Mouse (Mus musculus): ENCODE measurements around the gene Ptgr2.
A peak's percentile ranks its signal among the peaks of the same experiment; 100 is the strongest.
"Not testable (repeated sequence)": the region's sequence is repeated elsewhere in the genome, so short reads cannot be mapped to it uniquely, and the experiment has no call there.

Gene Ptgr2

GRCm38 (mm10) chr12:84284885-84285592, at the start of gene Ptgr2:
Gene Ptgr2 (plus strand): TSS chr12:84285232.
- peak; percentile 96 to 98 for DNase-seq

- no peak for DNase-seq
Measured at GRCm38 (mm10) chr12:84235577-84235976, 49.5 kb upstream of the Ptgr2 start.

DNA sequence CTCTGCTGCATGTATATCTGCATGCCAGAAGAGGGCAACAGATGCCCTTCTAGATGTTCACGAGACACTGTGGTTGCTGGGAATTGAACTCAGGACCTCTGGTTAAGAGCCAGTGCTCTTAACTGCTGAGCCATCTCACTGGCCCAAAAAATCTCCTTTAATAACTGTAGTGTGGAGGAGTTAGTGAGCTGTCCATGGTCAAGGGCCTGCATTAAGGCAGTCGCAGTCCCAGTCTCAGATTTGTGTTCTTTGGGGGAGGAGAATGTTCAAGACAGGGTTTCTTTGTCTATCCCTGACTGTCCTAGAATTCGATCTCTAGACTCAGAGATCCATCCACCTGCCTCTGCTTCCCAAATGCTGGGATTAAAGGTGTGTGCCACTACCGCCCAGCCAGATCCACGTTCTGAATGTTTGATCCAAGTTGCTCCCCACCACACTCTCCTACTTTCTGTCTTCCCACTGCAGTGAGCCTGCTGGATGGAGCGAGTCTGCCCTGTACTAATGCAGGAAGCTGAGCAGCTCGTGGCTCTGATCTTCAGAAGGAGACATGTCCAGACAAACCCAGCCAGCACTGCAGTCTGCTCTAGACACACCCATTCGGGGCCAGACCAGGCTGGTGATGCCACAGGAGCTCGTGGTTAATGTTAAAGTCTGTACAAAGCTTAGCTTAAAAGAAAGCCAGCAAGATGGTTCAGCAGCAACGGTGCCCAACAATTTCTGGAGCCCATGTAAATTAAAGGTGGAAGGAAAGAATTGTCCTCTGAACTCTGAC, 48.9 kb upstream of the Ptgr2 start:
- peak in 1 of 2 experiments; percentile 52 for DNase-seq

DNA sequence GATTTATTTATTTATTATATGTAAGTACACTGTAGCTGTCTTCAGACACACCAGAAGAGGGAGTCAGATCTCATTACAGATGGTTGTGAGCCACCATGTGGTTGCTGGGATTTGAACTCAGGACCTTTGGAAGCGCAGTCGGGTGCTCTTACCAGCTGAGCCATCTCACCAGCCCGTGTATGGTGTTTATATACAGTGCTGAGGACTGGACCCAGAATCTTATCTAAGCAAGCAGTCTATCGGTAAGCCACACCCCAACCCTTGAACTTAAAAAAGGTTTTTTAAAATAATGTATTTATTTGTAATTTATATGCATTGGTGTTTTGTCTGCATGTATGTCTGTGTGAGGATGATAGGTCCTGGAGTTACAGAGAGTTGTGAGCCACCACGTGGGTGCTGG, 48.0 kb upstream of the Ptgr2 start:
- not testable (repeated sequence) for DNase-seq

DNA sequence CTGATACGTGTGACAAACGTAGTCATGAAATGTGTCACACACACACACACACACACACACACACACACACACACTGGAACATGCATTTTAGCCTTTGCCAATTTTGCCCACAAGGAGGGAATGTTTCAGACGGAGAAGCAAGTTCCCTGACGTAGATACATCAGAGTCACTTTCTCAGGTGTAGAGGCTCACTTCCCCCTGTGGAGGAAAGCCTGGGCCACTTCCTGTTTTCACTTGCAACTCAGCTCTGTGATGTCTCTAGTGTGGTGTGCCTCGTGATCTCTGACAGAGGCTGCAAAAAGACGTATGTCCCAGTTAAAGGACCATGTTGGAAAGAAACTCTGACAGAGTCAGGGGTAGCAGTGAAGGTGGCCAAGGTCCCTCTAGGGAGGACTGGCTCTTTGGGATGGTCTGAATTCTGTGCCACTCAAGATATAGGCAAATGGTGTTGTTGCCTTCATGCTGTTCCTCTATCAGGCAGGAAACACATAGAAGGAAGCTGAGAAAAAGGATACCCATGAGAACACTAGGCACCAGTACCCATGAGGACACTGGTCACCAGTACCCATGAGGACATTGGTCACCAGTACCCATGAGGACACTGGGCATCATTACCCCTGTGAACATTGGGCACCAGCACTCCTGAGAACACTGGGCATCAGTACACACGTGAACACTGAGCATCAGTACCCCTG, 41.8 kb upstream of the Ptgr2 start:
- DNase-seq, result no peak

DNA sequence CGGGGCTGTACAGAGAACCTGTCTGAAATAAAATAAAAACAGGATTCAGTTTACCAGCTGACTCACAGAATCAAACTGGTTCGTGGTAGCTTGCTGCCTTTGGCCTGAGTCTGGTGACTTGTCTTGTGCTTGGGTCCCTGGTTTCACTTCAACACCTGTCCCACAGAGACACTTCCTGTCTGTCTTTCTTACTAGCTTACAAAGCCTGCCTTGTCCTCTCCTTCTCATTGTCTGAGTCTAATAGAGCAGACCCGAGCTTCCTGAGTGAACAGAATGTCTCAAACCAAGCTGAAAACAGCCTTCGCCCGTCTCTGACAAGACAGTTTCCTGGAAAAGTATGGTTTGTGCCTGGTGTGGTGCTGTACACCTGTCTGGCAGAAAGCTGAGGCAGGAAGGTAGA, 39.3 kb upstream of the Ptgr2 start:
- no peak for DNase-seq

DNA sequence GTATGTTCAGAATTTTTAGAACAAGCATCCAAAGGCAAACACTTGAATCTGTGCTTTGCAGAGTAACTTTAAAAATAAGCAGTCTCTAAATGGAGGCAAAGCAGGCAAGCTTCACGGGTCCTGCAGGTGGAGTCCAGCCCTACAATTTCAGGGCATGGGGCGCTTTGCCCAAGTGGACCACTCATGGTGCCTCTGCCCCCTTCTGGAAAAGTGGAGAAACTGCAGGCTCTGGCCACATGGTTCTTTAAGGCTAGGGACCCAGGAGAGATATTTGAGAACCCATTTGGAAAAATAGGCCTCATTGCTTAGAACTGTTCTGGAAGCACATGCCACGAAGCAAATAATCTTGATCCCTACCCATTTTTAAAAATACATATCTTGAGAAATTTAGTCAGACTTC, 35.8 kb upstream of the Ptgr2 start:
- DNase-seq, result peak; percentile 81 to 86

DNA sequence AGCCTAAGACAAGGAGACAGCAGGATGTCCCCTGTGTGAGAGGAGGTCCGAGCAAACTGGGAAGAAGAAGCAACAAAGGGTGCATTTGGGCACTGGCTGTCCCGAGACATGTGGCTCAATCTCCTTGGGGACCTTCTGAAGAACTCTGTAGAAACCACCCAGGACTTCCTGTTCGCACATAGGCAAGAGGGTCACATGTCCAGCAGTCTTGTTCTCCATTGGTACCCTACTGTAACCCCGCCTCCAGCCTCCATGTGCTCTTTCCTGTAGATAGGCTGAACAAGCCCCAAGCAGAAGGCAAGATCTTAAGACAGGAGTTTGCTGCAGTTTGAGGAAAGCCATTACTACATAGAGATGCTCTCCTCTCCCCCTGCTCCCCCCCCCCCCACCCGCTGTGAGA, 32.2 kb upstream of the Ptgr2 start:
- no peak for DNase-seq

GRCm38 (mm10) chr12:84254886-84255285, 30.1 kb upstream of the Ptgr2 start:
- no peak for DNase-seq

GRCm38 (mm10) chr12:84260363-84260762, 24.7 kb upstream of the Ptgr2 start:
- DNase-seq, result no peak

DNA sequence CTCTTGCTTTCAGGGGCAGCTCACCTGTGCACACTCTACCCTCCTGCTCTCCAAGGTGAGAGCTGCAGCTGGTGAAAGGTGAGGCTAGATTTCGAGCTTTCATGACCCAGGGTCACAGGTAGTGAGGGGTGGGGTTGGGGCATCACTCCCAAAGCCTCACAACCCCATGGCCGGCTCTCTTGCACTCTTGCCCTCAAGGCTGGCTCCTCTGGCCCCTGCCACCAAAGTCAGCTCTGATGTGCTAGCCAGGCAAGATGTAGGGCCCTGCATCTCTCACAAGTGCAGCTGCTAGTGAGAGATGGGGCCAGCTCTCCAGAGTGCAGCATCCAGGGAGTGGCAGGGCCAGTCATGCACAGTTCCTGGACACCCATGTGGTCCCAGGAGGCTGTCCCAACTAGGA, 17.8 kb upstream of the Ptgr2 start:
- no peak for DNase-seq

- peak in 1 of 2 experiments; percentile 18 for DNase-seq
Measured at GRCm38 (mm10) chr12:84273366-84273765, 11.7 kb upstream of the Ptgr2 start.

DNA sequence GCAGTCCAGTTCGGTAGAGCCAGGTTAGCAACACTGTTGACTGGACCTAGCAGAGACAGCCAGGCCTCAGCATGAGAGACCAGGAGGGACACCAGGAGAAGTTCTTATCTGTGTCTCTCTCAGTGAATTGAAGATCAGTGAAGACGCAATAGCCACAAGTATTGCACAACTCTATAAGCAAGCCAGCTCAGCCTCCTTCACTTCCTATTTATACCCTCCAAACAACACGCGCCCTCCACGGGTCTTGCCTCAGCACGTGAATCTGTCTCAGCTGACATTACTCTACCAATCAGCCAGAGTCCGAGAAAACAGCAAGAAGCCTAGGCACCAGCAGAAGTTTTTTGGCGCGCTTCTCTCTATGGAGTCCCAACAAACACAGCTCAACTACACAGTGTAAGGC, 9.7 kb upstream of the Ptgr2 start:
- no peak for DNase-seq

DNA sequence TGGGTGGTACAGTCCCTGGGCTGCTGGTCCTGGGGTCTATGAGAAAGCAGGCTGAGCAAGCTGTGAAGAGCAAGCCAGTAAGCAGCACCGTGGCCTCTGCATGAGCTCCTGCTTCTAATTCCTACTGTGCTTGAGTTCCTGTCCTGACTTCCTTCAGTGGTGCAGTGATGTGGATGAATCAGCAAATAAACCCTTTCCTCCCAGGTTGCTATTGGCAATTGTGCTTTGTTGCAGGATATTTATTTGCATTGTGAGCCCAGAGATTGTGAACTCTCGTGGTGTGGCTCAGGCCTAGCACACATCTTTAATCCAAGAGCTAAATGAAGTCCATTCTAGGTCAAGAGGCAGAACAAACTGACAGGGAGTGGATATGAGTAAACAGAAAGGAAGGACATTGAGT, 8.7 kb upstream of the Ptgr2 start:
- DNase-seq, result no peak

GRCm38 (mm10) chr12:84276799-84277198, 8.2 kb upstream of the Ptgr2 start:
- DNase-seq, result no peak

DNA sequence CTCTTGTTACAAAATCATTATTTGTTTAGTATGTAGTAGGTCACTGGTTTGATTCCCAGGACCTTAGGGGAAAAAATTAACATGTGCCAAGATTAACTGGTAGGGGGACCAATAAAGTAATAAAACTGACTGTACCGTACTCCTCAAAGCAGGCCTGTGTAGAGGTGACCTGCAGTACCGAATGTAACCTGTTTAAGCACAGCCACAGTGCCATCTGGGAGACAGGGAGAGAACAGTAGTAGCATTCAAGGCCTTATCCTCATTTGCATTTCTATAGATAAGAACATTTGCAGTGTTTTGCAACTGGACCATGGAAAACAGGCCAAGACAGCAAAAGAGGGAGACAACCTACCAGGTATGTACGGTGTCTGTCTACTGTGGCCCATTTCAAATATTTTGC, 7.2 kb upstream of the Ptgr2 start:
- no peak for DNase-seq

- DNase-seq, result peak; percentile 33 to 68
Measured at GRCm38 (mm10) chr12:84278901-84279300, 6.1 kb upstream of the Ptgr2 start.

DNA sequence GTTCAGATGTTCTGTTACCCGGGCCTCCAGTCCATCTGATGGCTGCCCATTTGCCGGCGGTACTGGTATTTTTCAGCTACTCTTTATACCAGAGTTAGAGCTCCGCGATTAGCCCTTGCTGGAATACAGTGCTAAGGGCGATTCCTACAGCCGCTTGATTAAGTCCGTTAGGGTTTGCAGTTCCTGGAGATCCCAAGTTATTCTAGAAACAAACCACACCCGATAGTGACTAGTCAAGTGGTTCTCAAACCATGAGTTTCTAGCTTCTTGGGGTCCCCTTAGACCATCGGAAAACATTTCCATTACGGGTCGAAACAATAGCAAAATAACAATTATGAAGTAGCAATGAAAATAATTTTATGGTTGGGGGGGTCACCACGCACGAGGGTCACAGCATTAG, 641 bp upstream of the Ptgr2 start:
- DNase-seq, result no peak

GRCm38 (mm10) chr12:84285593-84285968, 549 bp downstream of the Ptgr2 start:
- no peak for DNase-seq

DNA sequence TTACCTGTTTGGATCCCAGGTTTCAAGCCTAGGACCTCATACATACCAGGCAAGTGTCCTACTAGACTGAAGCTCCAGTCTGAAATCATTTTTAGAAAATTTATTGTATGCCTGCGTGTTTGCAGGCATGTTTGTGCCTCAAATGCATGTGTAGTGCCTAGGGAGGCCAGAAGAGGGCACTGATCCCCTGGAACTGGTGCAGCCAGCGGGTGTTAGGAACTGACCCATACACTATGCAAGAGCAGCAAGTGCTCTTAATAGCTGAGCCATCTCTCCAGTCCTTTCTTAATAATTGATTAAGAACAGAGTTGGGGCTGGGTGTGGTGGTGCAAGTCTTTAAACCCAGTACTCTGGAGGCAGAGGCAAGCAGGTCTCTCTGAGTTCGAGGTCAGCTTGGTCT, 3.4 kb downstream of the Ptgr2 start:
- peak; percentile 73 to 79 for DNase-seq

DNA sequence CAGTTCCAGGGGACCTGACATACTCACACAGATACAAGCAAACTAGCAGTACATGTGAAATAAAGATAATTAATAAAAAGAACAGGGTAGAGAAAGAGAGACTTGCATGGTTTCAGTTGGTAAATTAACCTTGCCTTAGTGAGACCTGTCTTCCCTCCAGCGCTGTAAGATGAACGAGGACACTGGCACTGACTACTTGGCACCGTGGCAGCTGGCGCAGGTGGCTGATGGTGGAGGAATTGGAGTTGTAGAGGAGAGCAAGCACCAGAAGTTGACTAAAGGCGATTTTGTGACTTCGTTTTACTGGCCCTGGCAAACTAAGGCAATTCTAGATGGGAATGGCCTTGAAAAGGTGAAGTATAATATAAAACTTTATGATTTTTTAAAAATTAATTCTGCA, 12.8 kb downstream of the Ptgr2 start:
- DNase-seq, result no peak

GRCm38 (mm10) chr12:84299265-84299664, 14.2 kb downstream of the Ptgr2 start:
- no peak for DNase-seq

DNA sequence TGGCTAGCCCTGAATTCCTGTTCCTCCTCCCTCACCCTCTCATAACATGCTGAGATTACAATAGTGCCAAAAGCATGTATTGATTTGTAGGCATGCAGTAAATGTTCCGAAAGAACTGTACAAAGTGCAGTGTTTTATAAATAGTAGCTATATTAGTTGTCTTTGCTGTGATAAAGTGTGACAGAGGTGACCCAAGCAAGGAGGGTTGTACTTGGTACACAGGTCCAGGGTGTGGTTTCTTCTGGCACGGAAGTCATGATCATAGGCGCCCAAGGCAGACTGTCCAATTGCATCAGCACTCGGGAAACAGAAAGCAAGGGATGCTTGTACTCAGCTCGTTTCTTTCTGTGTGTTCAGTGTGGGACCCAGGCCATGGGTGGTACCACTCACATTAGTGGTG, 19.1 kb downstream of the Ptgr2 start:
- DNase-seq, result no peak

GRCm38 (mm10) chr12:84304554-84304953, 19.5 kb downstream of the Ptgr2 start:
- DNase-seq, result no peak
